Mouse (Mus musculus): ENCODE results near the gene Pdf.
A peak's percentile ranks its signal among the peaks of the same experiment; 100 is the strongest.

GRCm38 (mm10) chr8:107085358-107085757 is 36.9 kb upstream of the Pdf start:
- TF ChIP-seq CTCF (IDR thresholded peaks at IDR 0.05; ENCODE audit: extremely low read depth, insufficient read length, insufficient replicate concordance, low read depth, low read length), result peak; percentile 53; the same call in 1 of the 2 replicates
- no peak for TF ChIP-seq POLR2A (IDR thresholded peaks at IDR 0.05; ENCODE audit: low read depth, low read length)

All from small intestine, adult 2 months (tissue).